Mouse (Mus musculus) brain, embryonic 14.5 days (tissue): ENCODE data around the gene Olr1.

ENCODE experiments used
- CTCF ChIP-seq: fragments of 200-500 bp; IDR thresholded peaks from 2 replicates; pipeline ENCODE4 v1.5.1; 2012; ENCODE audit warnings: inconsistent platforms, mild to moderate bottlenecking, moderate library complexity, borderline replicate concordance; ENCODE audit not compliant: insufficient read depth, insufficient read length; ENCODE audit errors: extremely low read depth
- POLR2A ChIP-seq: fragments of 200-500 bp; IDR thresholded peaks from 2 replicates; pipeline ENCODE4 v1.6.1; 2012; ENCODE audit warnings: mild to moderate bottlenecking, inconsistent platforms, borderline replicate concordance; ENCODE audit not compliant: poor library complexity, insufficient read depth, insufficient read length, severe bottlenecking; ENCODE audit errors: extremely low read depth

GRCm38 (mm10) chr6:129438033-129438432 lies 68.9 kb downstream of the Olr1 start:
- no peak for TF ChIP-seq CTCF
- no peak for TF ChIP-seq POLR2A
